Mouse (Mus musculus): ENCODE measurements around the gene Acad12.

GRCm38 (mm10) chr5:121654526-121654925 is 35.8 kb upstream of the Acad12 start:
- no peak for TF ChIP-seq CTCF (IDR thresholded peaks at IDR 0.05; ENCODE audit: extremely low read depth, insufficient read depth, low read length)
- no peak for TF ChIP-seq POLR2A (IDR thresholded peaks at IDR 0.05; ENCODE audit: extremely low read depth, insufficient read depth, low read length)

All from cortical plate, adult 2 months (tissue).